Mouse (Mus musculus) intestine, postnatal 0 days (tissue): ENCODE measurements around the gene Tmem239. TPM values are rescaled to one million over a fixed set of nuclear protein-coding genes. Genes with fewer than 3 reads are reported as not detected.

Experiments
- ATAC-seq: fragments of 200-750 bp; cut with Nextera tagmentation; 2 replicates; pipeline ENCODE4 v1.8.0; 2017; ENCODE audit warnings: mild to moderate bottlenecking, moderate TSS enrichment, moderate library complexity
- H3K27ac ChIP-seq: fragments of 300-500 bp; sonication (generic); 2 replicates; pipeline ENCODE4 v1.5.1; 2014; ENCODE audit warnings: mild to moderate bottlenecking, low read depth, low read length, moderate library complexity
- H3K27me3 ChIP-seq: fragments of 300-500 bp; sonication (generic); replicated peaks from 2 replicates; pipeline ENCODE4 v1.6.1; 2014; ENCODE audit warnings: low read length, mixed read lengths; ENCODE audit not compliant: control insufficient read depth, insufficient read depth
- H3K36me3 ChIP-seq: fragments of 300-500 bp; sonication (generic); 2 replicates; pipeline ENCODE4 v1.6.1; 2014; ENCODE audit warnings: mild to moderate bottlenecking, moderate library complexity; ENCODE audit not compliant: control insufficient read depth, insufficient read depth
- H3K4me1 ChIP-seq: fragments of 300-500 bp; sonication (generic); replicated peaks from 2 replicates; pipeline ENCODE4 v1.6.1; 2014; ENCODE audit warnings: antibody characterized with exemption, low read length, mixed read lengths; ENCODE audit not compliant: control insufficient read depth, insufficient read depth
- H3K4me2 ChIP-seq: fragments of 300-500 bp; sonication (generic); replicated peaks from 2 replicates; pipeline ENCODE4 v1.6.1; 2014; ENCODE audit warnings: low read depth, mild to moderate bottlenecking, moderate library complexity
- H3K4me3 ChIP-seq: fragments of 300-500 bp; sonication (generic); 2 replicates; pipeline ENCODE4 v1.5.1; 2014; ENCODE audit warnings: low read depth, low read length
- H3K9ac ChIP-seq: fragments of 300-500 bp; sonication (generic); 2 replicates; pipeline ENCODE4 v1.6.1; 2014; ENCODE audit warnings: mild to moderate bottlenecking, low read depth, low read length
- H3K9me3 ChIP-seq: fragments of 300-500 bp; sonication (generic); 2 replicates; pipeline ENCODE4 v1.6.1; 2016; ENCODE audit warnings: mixed run types; ENCODE audit not compliant: control insufficient read depth
- CTCF ChIP-seq: sonication (generic); IDR thresholded peaks from 2 replicates; pipeline ENCODE4 v1.5.1; 2016; ENCODE audit warnings: low read depth, mild to moderate bottlenecking, control low read depth, antibody characterized with exemption, moderate library complexity
- WGBS: fragments of 180-500 bp; shearing (Covaris S2); extraction: QIAGEN DNeasy Blood & Tissue Kit; methylation state at CpG from one replicate; pipeline ENCODE4 v1.1.7; 2014; 5-methylcytosine and 5-hydroxymethylcytosine counted together
- polyA plus RNA-seq: library from polyadenylated mRNA; unstranded; fragments of >200 nt; fragmentation: Nextera tagmentation; extraction: Ambion mirVana; gene quantifications from 2 replicates; pipeline ENCODE4 v1.2.1, GENCODE M21; 2015

Gene Tmem239
- polyA plus RNA-seq, 1 experiment from 2014 or later: not detected

DNA sequence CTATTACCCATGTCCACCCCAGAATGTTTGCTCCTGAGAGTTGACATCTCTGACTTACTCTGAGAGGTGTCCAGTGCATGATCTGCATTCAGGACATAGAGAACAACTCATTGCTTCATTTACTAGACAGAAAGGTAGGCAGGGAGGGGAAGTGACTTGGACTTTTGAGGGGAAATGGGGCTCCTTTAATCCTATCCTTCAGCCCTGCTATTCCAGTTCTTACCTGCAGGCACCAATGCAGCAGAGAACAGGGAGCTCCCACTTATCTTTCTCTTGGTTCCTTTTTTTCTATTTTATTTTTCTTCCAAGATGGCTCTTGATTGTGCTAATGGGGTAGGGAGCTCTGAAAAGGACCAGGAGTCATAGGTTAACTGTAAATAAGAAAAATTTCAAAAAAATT is 42.2 kb downstream of the Tmem239 start:
- no peak for ATAC-seq
- no peaks in the 10 kb centered on the region for H3K27me3 ChIP-seq
- TF ChIP-seq CTCF: 0 out of 2 replicates have a peak, but pooled peaks have one; percentile 20

DNA sequence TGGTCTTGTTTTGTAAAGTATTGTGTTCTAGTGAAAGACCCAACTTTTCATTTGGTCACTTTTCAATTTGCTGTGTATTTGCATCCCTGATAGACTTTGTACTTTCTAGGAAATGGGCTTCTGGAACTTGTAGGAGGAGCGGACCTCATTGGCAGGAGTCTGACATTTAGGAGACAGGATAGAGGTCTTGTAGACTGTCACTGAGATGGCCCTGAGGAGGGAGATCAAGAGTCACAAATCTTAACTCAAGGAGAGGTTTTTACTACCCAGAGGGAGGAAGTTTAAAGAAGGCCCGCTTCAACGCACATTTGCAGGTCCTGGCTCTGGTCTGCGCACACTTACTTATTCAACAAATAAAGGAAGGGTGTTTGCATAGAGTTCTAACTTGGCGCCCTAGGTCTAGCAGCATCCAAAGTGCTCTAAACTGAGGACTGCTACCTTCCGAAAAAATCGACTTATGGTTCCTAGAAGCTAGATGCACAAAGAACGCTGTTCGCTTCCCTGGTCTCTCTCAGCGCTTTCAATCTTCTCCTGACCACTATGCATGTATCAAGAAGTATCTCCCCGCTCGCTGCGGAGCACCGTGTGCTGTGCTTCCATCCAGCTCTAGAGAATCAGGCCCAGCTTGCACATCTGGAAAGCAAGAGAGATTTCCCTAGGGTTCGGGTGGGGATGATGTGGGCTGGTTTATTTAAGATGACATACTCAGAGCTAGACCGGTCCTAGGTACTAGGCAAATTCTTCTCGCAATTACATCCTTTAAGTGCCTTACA is 42.9 kb downstream of the Tmem239 start:
- H3K27ac ChIP-seq: no peak overlapping the region
- 0 out of 2 replicates have a peak, but pooled peaks have one; percentile 6 for TF ChIP-seq CTCF
- H3K4me3 ChIP-seq: peak overlapping the region; percentile 80
- H3K27me3 ChIP-seq: no peaks in the 10 kb centered on the region
- peaks cover 2% of the 10 kb centered on the region for H3K4me1 ChIP-seq
- peak overlapping the region; percentile 90 for H3K4me2 ChIP-seq
- no peaks in the 10 kb centered on the region for H3K36me3 ChIP-seq
- no peak for ATAC-seq
- H3K9me3 ChIP-seq: no peaks in the 10 kb centered on the region
- 7% methylated on average over 17 of the region's 17 CpGs for WGBS
- H3K9ac ChIP-seq: peak overlapping the region; percentile 82; the same call in 1 of the 2 replicates

More for the DNA sequence above, 42.2 kb downstream of the Tmem239 start:
- H3K27ac ChIP-seq: no peak overlapping the region
- H3K9ac ChIP-seq: no peak overlapping the region
- no peak overlapping the region for H3K4me3 ChIP-seq
- H3K4me2 ChIP-seq: no peak overlapping the region
- no peaks in the 10 kb centered on the region for H3K9me3 ChIP-seq
- peaks cover 2% of the 10 kb centered on the region for H3K4me1 ChIP-seq
- H3K36me3 ChIP-seq: peaks cover 5% of the 10 kb centered on the region; the same call in 1 of the 2 replicates

GRCm38 (mm10) chr2:130449794-130450433 is 43.6 kb downstream of the Tmem239 start, which contains the start of gene Ptpra:
TSS of gene Ptpra (plus strand) at chr2:130450278.
- peak within 1 kb of the TSS; percentile 75 for H3K27ac ChIP-seq
- H3K4me3 ChIP-seq: peak within 1 kb of the TSS; percentile 80
- TF ChIP-seq CTCF: no peak
- 0% methylated on average over 49 of the region's 50 CpGs for WGBS
- H3K9ac ChIP-seq: peak within 1 kb of the TSS; percentile 82
- H3K4me2 ChIP-seq: peak within 1 kb of the TSS; percentile 90
- H3K9me3 ChIP-seq: no peaks in the 10 kb centered on the region
- peak; percentile 95 for ATAC-seq
- no peaks in the 10 kb centered on the region for H3K27me3 ChIP-seq
- peaks cover 2% of the 10 kb centered on the region for H3K4me1 ChIP-seq
- no peaks in the 10 kb centered on the region for H3K36me3 ChIP-seq

- Histone ChIP-seq H3K36me3 (no peaks in the 10 kb centered on the region), H3K27ac (peak overlapping the region; percentile 75), H3K4me2 (peak overlapping the region; percentile 90), H3K27me3 (no peaks in the 10 kb centered on the region), H3K4me1 (peaks cover 2% of the 10 kb centered on the region), H3K9me3 (no peaks in the 10 kb centered on the region), H3K4me3 (peak overlapping the region; percentile 80), H3K9ac (peak overlapping the region; percentile 82)
- peak; percentile 88 for ATAC-seq
- no peak for TF ChIP-seq CTCF
- whole genome bisulfite sequencing: under 1% methylated on average over 36 of the region's 47 CpGs
Measured at GRCm38 (mm10) chr2:130450434-130450796, 44.1 kb downstream of the Tmem239 start.

- Histone ChIP-seq H3K27me3 (no peaks in the 10 kb centered on the region), H3K4me1 (peaks cover 2% of the 10 kb centered on the region), H3K9me3 (no peaks in the 10 kb centered on the region), H3K9ac (0 out of 2 replicates have a peak overlapping the region, but pooled peaks have one; percentile 22), H3K4me2 (peak overlapping the region; percentile 90), H3K36me3 (no peaks in the 10 kb centered on the region), H3K4me3 (peak overlapping the region; percentile 80), H3K27ac (no peak overlapping the region)
- WGBS: 70% methylated on average over 14 of the region's 14 CpGs
- no peak for TF ChIP-seq CTCF
- no peak for ATAC-seq
Measured at GRCm38 (mm10) chr2:130451086-130451726, 44.9 kb downstream of the Tmem239 start.

GRCm38 (mm10) chr2:130451727-130452090 is 45.4 kb downstream of the Tmem239 start:
- 0 out of 2 replicates have a peak overlapping the region, but pooled peaks have one; percentile 22 for H3K9ac ChIP-seq

More at GRCm38 (mm10) chr2:130451727-130452090, 45.4 kb downstream of the Tmem239 start:
- no peak for TF ChIP-seq CTCF
- H3K27me3 ChIP-seq: no peaks in the 10 kb centered on the region
- H3K4me3 ChIP-seq: no peak overlapping the region
- H3K9me3 ChIP-seq: no peaks in the 10 kb centered on the region
- peaks cover 2% of the 10 kb centered on the region for H3K4me1 ChIP-seq
- H3K4me2 ChIP-seq: peak overlapping the region; percentile 90; the same call in 1 of the 2 replicates
- no peaks in the 10 kb centered on the region for H3K36me3 ChIP-seq
- no peak overlapping the region for H3K27ac ChIP-seq
- WGBS: 47% methylated on average over 3 of the region's 3 CpGs
- ATAC-seq: no peak
